Mouse (Mus musculus): ENCODE data around the gene Rnf225. TPM values are rescaled to one million over a fixed set of nuclear protein-coding genes. Genes with fewer than 3 reads are reported as not detected.

The Rnf225 gene
- 0.16 TPM for polyA plus RNA-seq (2014; fragmentation: Illumina TruSeq; extraction: RNeasy Lipid Tissue Mini Kit (QIAGEN cat#74804); ENCODE audit: low read depth, low replicate concordance)

DNA sequence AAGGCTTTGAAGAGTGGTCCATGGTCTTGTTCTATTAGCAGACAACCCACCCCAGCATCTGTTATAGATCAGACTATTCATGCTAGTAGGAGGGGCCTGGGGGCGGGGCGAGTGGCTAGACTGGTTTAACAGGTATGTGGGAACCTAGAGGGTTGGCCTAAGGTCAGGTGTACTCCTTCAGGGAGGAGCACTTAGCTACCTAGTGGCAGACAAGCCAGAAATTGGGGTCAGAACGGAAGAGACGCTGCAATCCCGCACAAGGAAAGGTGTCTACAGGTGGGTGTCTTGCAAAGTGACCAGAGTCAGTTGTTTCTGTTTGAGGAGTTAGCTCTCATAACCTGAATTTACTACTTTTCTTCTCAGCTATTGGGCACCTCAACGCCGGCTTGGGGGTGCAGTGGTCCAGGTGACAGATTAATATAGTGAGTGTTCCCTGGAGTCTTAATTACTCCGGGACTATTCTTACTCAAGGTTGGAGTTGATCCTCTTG lies at the start of gene Rnf225:
Gene Rnf225 (plus strand): TSS at position 226 of the 490 bp plus-strand sequence.

DNA sequence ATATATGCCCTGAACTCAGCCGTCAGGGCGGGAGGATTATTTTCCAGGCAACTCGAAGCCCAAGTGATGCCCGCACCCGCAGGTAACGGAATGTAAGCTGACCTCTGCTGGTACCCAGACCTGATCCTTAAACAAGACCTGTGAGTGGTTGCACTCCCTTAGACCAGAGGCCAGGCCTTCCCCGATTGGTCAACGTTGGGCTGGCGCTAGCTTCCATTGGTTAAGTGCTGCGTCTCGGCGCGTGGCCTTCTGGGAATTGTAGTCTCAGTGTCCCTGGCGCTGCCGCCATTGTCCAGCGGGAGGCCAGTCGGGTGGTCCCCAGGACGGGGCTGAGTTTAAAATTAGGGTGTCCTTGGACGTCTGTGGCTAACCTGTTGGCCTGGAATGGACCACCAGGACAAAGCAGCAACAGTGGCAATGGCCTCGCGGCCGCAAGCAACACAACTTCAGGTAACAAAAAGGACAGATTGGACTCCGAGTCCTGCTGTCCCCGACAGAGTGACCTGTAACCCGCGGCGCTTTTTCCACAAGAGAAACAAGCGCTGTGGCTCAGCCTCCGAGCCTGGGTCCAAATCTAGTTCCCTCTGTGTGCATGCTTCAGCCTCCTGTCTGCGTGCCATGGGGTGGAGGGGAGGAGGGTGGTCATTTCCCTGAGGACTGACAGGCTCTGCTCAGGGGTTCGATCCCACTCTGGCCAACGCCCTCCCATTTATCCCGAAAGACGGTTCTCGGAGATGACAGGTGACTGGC lies 46.1 kb upstream of the Rnf225 start, which contains the start of gene Zfp128:
Gene Zfp128 (plus strand): TSS at position 267 of the 750 bp plus-strand sequence.

DNA sequence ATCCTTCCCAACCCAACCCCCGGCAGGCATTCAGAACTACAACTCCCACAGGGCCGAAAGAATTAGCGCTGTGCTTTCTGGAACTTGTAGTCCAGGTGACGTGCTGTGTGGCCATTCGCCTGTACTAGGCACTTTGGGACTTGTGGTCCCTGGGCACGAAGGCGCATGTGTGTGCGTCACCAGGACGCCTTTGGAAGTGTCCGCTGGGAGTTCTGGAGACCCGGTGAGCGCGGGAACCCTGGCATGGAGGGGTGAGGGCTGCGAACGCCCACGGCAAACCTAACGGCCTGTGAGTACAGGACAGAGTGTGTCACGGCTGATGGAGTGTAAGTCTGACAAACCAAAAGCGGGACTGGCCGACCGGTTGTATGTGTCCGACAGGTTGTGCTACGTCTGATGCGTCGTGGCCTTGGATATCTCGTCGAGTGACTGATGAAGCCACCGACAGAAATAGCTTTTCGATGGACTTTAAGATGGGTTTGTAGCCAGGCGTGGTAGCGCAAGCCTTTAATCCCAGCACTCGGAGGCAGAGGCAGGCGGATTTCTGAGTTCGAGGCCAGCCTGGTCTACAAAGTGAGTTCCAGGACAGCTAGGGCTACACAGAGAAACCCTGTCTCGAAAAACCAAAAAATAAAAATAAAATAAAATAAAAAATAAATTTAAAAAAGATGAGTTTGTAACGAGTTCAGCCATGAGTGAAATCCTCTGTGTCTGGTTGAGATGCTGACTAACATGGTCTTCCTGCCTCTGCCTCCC lies 29.4 kb upstream of the Rnf225 start, which contains the start of gene Zscan22:
Gene Zscan22 (plus strand): TSS at position 161 of the 756 bp plus-strand sequence.

GRCm38 (mm10) chr7:12921705-12922465 lies 5.3 kb upstream of the Rnf225 start, which contains the start of gene Rps5:
Rps5 (plus strand) TSS chr7:12922290.

GRCm38 (mm10) chr7:12965678-12966091 lies 38.5 kb downstream of the Rnf225 start, which contains the start of gene Zfp324:
Zfp324 (plus strand) TSS chr7:12965838.

GRCm38 (mm10) chr7:12977682-12978389 lies 50.6 kb downstream of the Rnf225 start, which contains the start of gene Zfp446:
Zfp446 (plus strand) TSS chr7:12977848.

Other genes starting within 250 kb of the Rnf225 start
- not detected for gene Vmn2r55, start 242.4 kb upstream of the Rnf225 start, polyA plus RNA-seq (2014; fragmentation: Illumina TruSeq; extraction: RNeasy Lipid Tissue Mini Kit (QIAGEN cat#74804); ENCODE audit: low read depth, low replicate concordance)
- not detected for gene Vmn2r56, start 192.4 kb upstream of the Rnf225 start, polyA plus RNA-seq (2014; fragmentation: Illumina TruSeq; extraction: RNeasy Lipid Tissue Mini Kit (QIAGEN cat#74804); ENCODE audit: low read depth, low replicate concordance)
- 0.81 TPM for gene Zscan18, start 123.8 kb upstream of the Rnf225 start, polyA plus RNA-seq (2014; fragmentation: Illumina TruSeq; extraction: RNeasy Lipid Tissue Mini Kit (QIAGEN cat#74804); ENCODE audit: low read depth, low replicate concordance)
- 24.1 TPM for gene Zfp329, start 108.6 kb upstream of the Rnf225 start, polyA plus RNA-seq (2014; fragmentation: Illumina TruSeq; extraction: RNeasy Lipid Tissue Mini Kit (QIAGEN cat#74804); ENCODE audit: low read depth, low replicate concordance)
- 30.9 TPM for gene Zfp110, start 92.7 kb upstream of the Rnf225 start, polyA plus RNA-seq (2014; fragmentation: Illumina TruSeq; extraction: RNeasy Lipid Tissue Mini Kit (QIAGEN cat#74804); ENCODE audit: low read depth, low replicate concordance)
- 5.7 TPM for gene Zfp128, start 46.2 kb upstream of the Rnf225 start, polyA plus RNA-seq (2014; fragmentation: Illumina TruSeq; extraction: RNeasy Lipid Tissue Mini Kit (QIAGEN cat#74804); ENCODE audit: low read depth, low replicate concordance)
- gene Zscan22, start 29.6 kb upstream of the Rnf225 start, polyA plus RNA-seq (2014; fragmentation: Illumina TruSeq; extraction: RNeasy Lipid Tissue Mini Kit (QIAGEN cat#74804); ENCODE audit: low read depth, low replicate concordance), result 5.6 TPM
- gene Rps5, start 5.1 kb upstream of the Rnf225 start, polyA plus RNA-seq (2014; fragmentation: Illumina TruSeq; extraction: RNeasy Lipid Tissue Mini Kit (QIAGEN cat#74804); ENCODE audit: low read depth, low replicate concordance), result 13.9 TPM
- gene Zfp324, start 38.4 kb downstream of the Rnf225 start, polyA plus RNA-seq (2014; fragmentation: Illumina TruSeq; extraction: RNeasy Lipid Tissue Mini Kit (QIAGEN cat#74804); ENCODE audit: low read depth, low replicate concordance), result 2.7 TPM
- 2.0 TPM for gene Zfp446, start 50.4 kb downstream of the Rnf225 start, polyA plus RNA-seq (2014; fragmentation: Illumina TruSeq; extraction: RNeasy Lipid Tissue Mini Kit (QIAGEN cat#74804); ENCODE audit: low read depth, low replicate concordance)
- gene Slc27a5, start 70.8 kb downstream of the Rnf225 start, polyA plus RNA-seq (2014; fragmentation: Illumina TruSeq; extraction: RNeasy Lipid Tissue Mini Kit (QIAGEN cat#74804); ENCODE audit: low read depth, low replicate concordance), result not detected
- gene Trim28, start 71.7 kb downstream of the Rnf225 start, polyA plus RNA-seq (2014; fragmentation: Illumina TruSeq; extraction: RNeasy Lipid Tissue Mini Kit (QIAGEN cat#74804); ENCODE audit: low read depth, low replicate concordance), result 13.1 TPM
- gene Zbtb45, start 82.6 kb downstream of the Rnf225 start, polyA plus RNA-seq (2014; fragmentation: Illumina TruSeq; extraction: RNeasy Lipid Tissue Mini Kit (QIAGEN cat#74804); ENCODE audit: low read depth, low replicate concordance), result 0.44 TPM
- gene Chmp2a, start 107.4 kb downstream of the Rnf225 start, polyA plus RNA-seq (2014; fragmentation: Illumina TruSeq; extraction: RNeasy Lipid Tissue Mini Kit (QIAGEN cat#74804); ENCODE audit: low read depth, low replicate concordance), result 117 TPM
- gene Ube2m, start 110.9 kb downstream of the Rnf225 start, polyA plus RNA-seq (2014; fragmentation: Illumina TruSeq; extraction: RNeasy Lipid Tissue Mini Kit (QIAGEN cat#74804); ENCODE audit: low read depth, low replicate concordance), result 64.8 TPM
- gene Mzf1, start 127.3 kb downstream of the Rnf225 start, polyA plus RNA-seq (2014; fragmentation: Illumina TruSeq; extraction: RNeasy Lipid Tissue Mini Kit (QIAGEN cat#74804); ENCODE audit: low read depth, low replicate concordance), result 0.36 TPM
- not detected for gene Vmn1r85, start 167.8 kb downstream of the Rnf225 start, polyA plus RNA-seq (2014; fragmentation: Illumina TruSeq; extraction: RNeasy Lipid Tissue Mini Kit (QIAGEN cat#74804); ENCODE audit: low read depth, low replicate concordance)
- gene Vmn1r86, start 192.5 kb downstream of the Rnf225 start, polyA plus RNA-seq (2014; fragmentation: Illumina TruSeq; extraction: RNeasy Lipid Tissue Mini Kit (QIAGEN cat#74804); ENCODE audit: low read depth, low replicate concordance), result not detected
- not detected for gene Vmn1r87, start 212.7 kb downstream of the Rnf225 start, polyA plus RNA-seq (2014; fragmentation: Illumina TruSeq; extraction: RNeasy Lipid Tissue Mini Kit (QIAGEN cat#74804); ENCODE audit: low read depth, low replicate concordance)
- not detected for gene Vmn1r88, start 232.2 kb downstream of the Rnf225 start, polyA plus RNA-seq (2014; fragmentation: Illumina TruSeq; extraction: RNeasy Lipid Tissue Mini Kit (QIAGEN cat#74804); ENCODE audit: low read depth, low replicate concordance)

Data from kidney, adult 10 weeks (tissue).